Mouse (Mus musculus) olfactory bulb, adult 2 months (tissue): Measurements from ENCODE around the gene Muc16. TPM values are rescaled to one million over a fixed set of nuclear protein-coding genes. Genes with fewer than 3 reads are reported as not detected.

Experiments used
- H3K27ac ChIP-seq: fragments of 200-500 bp; 2 replicates; pipeline ENCODE4 v1.5.1; 2012; ENCODE audit warnings: low read depth, low read length; ENCODE audit not compliant: insufficient read depth
- H3K4me1 ChIP-seq: fragments of 200-500 bp; 2 replicates; pipeline ENCODE4 v1.6.1; 2012; ENCODE audit warnings: low read length; ENCODE audit not compliant: control insufficient read depth, insufficient read depth
- H3K4me3 ChIP-seq: fragments of 200-500 bp; 2 replicates; pipeline ENCODE4 v1.5.1; 2012; ENCODE audit warnings: mild to moderate bottlenecking, low read depth, low read length, moderate library complexity; ENCODE audit not compliant: insufficient read depth
- CTCF ChIP-seq: fragments of 200-500 bp; IDR thresholded peaks from 2 replicates; pipeline ENCODE4 v1.5.1; 2012; ENCODE audit warnings: low read depth, mild to moderate bottlenecking, low read length, moderate library complexity; ENCODE audit not compliant: insufficient read depth
- POLR2A ChIP-seq: fragments of 200-500 bp; IDR thresholded peaks from 2 replicates; pipeline ENCODE4 v1.6.1; 2012; ENCODE audit warnings: mild to moderate bottlenecking, low read depth, low read length, moderate library complexity; ENCODE audit not compliant: insufficient read depth
- WGBS: fragments of 180-500 bp; shearing (Covaris S2); methylation state at CpG from one replicate; pipeline ENCODE4 v1.1.7; 2018; 5-methylcytosine and 5-hydroxymethylcytosine counted together
- polyA plus RNA-seq: library from polyadenylated mRNA; stranded (reverse); fragments of >200 nt; gene quantifications from 2 replicates; pipeline ENCODE4 v1.2.4, GENCODE M21; 2012; ENCODE audit warnings: low replicate concordance; ENCODE audit not compliant: missing spikeins, insufficient read depth, insufficient read length

The Muc16 gene
- not detected in 2 replicates for polyA plus RNA-seq

GRCm38 (mm10) chr9:18674480-18675154, at the start of gene Muc16:
TSS of gene Muc16 (minus strand) at chr9:18674530.
- Histone ChIP-seq H3K4me1 (no peaks in the 10 kb centered on the region), H3K27ac (no peak within 1 kb of the TSS), H3K4me3 (no peak within 1 kb of the TSS)
- TF ChIP-seq POLR2A (no peak), CTCF (no peak)
- 86% methylated on average over 4 of the region's 4 CpGs for WGBS

GRCm38 (mm10) chr9:18722712-18723099, 48.4 kb upstream of the Muc16 start:
- no peak overlapping the region for H3K27ac ChIP-seq
- WGBS, result 25% methylated on average over 4 of the region's 4 CpGs
- no peak overlapping the region for H3K4me3 ChIP-seq
- no peak for TF ChIP-seq CTCF
- no peak for TF ChIP-seq POLR2A
- no peaks in the 10 kb centered on the region for H3K4me1 ChIP-seq

- no peak overlapping the region for H3K27ac ChIP-seq
- WGBS, result 37% methylated on average over 6 of the region's 6 CpGs
- no peak for TF ChIP-seq CTCF
- TF ChIP-seq POLR2A, result no peak
- no peaks in the 10 kb centered on the region for H3K4me1 ChIP-seq
- H3K4me3 ChIP-seq, result no peak overlapping the region
Measured at GRCm38 (mm10) chr9:18721931-18722711, 47.8 kb upstream of the Muc16 start.

GRCm38 (mm10) chr9:18721011-18721410, 46.7 kb upstream of the Muc16 start:
- WGBS, result 52% methylated on average over 2 of the region's 2 CpGs
- no peak for TF ChIP-seq CTCF
- TF ChIP-seq POLR2A, result no peak

GRCm38 (mm10) chr9:18705628-18706027, 31.3 kb upstream of the Muc16 start:
- Histone ChIP-seq H3K27ac (no peak overlapping the region), H3K4me1 (no peaks in the 10 kb centered on the region), H3K4me3 (no peak overlapping the region)
- no peak for TF ChIP-seq CTCF
- no peak for TF ChIP-seq POLR2A

More at GRCm38 (mm10) chr9:18721011-18721410, 46.7 kb upstream of the Muc16 start:
- no peak overlapping the region for H3K4me3 ChIP-seq
- no peaks in the 10 kb centered on the region for H3K4me1 ChIP-seq
- H3K27ac ChIP-seq, result no peak overlapping the region

- no peak overlapping the region for H3K27ac ChIP-seq
- TF ChIP-seq POLR2A, result no peak
- no peak for TF ChIP-seq CTCF
- no peaks in the 10 kb centered on the region for H3K4me1 ChIP-seq
- H3K4me3 ChIP-seq, result no peak overlapping the region
- 33% methylated on average over 2 of the region's 2 CpGs for WGBS
Measured at GRCm38 (mm10) chr9:18598366-18598765, 76.0 kb downstream of the Muc16 start.

- H3K4me1 ChIP-seq, result no peaks in the 10 kb centered on the region
- 40% methylated on average over 2 of the region's 2 CpGs for WGBS
Measured at GRCm38 (mm10) chr9:18508098-18508497, 166.2 kb downstream of the Muc16 start.

GRCm38 (mm10) chr9:18478168-18478567, 196.2 kb downstream of the Muc16 start, which contains the start of the genes Zfp558 and Mbd3l1:
TSS of gene Zfp558 (minus strand) at chr9:18478268.
TSS of gene Mbd3l1 (plus strand) at chr9:18478359.
- Histone ChIP-seq H3K27ac (no peak within 1 kb of the TSS), H3K4me3 (no peak within 1 kb of the TSS), H3K4me1 (no peaks in the 10 kb centered on the region)
- TF ChIP-seq CTCF (no peak), POLR2A (no peak)
- WGBS, result 65% methylated on average over 3 of the region's 3 CpGs

More at GRCm38 (mm10) chr9:18508098-18508497, 166.2 kb downstream of the Muc16 start:
- H3K27ac ChIP-seq, result no peak overlapping the region
- no peak overlapping the region for H3K4me3 ChIP-seq
- TF ChIP-seq CTCF (no peak), POLR2A (no peak)

- WGBS, result 4% methylated on average over 39 of the region's 39 CpGs
- Histone ChIP-seq H3K4me3 (peak overlapping the region; percentile 69), H3K27ac (peak overlapping the region; percentile 30; the same call in 1 of the 2 replicates)
Measured at GRCm38 (mm10) chr9:18473324-18474128, 200.8 kb downstream of the Muc16 start.

More at GRCm38 (mm10) chr9:18473324-18474128, 200.8 kb downstream of the Muc16 start:
- TF ChIP-seq CTCF, result no peak
- TF ChIP-seq POLR2A, result no peak
- no peaks in the 10 kb centered on the region for H3K4me1 ChIP-seq
